Mouse (Mus musculus): Measurements from ENCODE around the gene Pde12.

DNA sequence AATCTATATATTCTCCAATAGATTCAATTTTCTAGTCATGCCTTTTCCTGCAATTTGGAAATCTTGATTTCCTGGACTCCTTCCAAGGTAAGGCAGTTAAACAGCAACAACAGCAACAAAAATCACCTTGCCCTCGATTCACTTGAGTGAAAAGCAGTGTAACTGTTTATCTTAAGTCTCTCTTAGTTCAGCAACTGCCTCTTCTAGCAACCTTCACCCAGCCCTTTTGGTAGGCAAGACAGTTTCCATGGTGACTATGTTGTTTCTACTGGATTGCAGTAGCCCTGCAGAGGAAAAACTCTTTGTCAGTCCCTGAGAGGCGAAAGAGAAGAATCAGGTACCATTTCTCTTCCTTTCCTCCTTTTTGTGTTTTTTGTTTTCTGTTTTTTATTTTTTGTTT, 21.7 kb upstream of the Pde12 start:
- no peak for TF ChIP-seq POLR2A (IDR thresholded peaks at IDR 0.05; ENCODE audit: low read depth, low read length)
- TF ChIP-seq CTCF (conservative IDR thresholded peaks at IDR 0.05; ENCODE audit: insufficient read depth, insufficient read length, low read depth, low read length), result no peak

All from kidney, adult 2 months (tissue).